Mouse (Mus musculus) adrenal gland, adult 10 weeks (tissue): ENCODE results near the gene Olfr549. TPM values are rescaled to one million over a fixed set of nuclear protein-coding genes. Genes with fewer than 3 reads are reported as not detected.

ENCODE experiments used
- polyA plus RNA-seq: library from polyadenylated mRNA; stranded (reverse); fragments of 350-450 nt; fragmentation: Illumina TruSeq; extraction: RNeasy Lipid Tissue Mini Kit (QIAGEN cat#74804); gene quantifications from one replicate; pipeline ENCODE4 v1.2.3, GENCODE M21; 2014; ENCODE audit warnings: low read depth, low replicate concordance

Gene Olfr549
- polyA plus RNA-seq, result not detected

DNA sequence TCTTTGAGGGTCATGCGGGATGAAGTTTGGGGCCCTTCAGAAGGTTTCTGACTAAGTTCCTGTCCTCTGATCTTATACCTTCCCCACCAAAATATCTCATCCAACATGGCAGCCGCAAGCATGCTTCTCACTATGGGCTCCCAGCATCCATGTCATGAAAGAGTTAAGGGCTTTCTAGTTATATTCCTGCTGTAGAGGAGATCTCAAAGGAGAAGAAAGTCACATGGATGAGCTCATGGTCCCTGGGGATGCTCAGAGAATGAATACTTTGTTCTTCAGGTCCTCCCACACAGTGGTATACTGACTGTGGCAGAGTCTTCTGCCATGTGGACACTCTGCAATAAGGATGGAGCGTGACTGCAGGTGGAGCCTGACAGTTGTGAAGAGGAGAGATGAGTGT, at the start of gene Olfr549:
TSS of gene Olfr549 (plus strand) at position 301 of the 400 bp plus-strand sequence.

GRCm38 (mm10) chr7:102534449-102534848, 15.2 kb upstream of the Olfr549 start, which contains the start of gene Olfr547:
Gene Olfr547 (plus strand): TSS chr7:102534749.

DNA sequence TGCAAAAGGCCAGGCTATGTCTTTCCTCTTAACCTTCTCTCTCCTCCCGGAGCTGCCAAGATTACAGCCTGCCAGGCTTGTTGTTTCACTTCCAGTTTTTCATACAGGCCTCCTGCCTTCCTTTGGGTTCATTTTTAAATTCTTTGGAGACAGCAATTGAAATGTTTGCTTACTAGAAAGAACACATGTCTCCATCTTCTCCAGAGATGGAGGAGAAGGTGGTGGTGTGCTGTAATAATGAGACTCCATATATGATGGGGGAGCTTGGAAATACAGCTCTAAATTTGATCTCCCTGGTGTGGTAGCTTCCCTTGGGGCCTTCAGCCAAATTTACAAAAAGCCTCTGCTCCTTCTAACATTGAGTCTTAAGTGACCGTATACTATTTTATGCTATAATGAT, 9.1 kb upstream of the Olfr549 start, which contains the start of gene Olfr548-ps1:
TSS of gene Olfr548-ps1 (plus strand) at position 301 of the 400 bp plus-strand sequence.

GRCm38 (mm10) chr7:102564999-102565997, 15.6 kb downstream of the Olfr549 start, which contains the start of gene Trim21:
Gene Trim21 (minus strand): TSS chr7:102565486.

GRCm38 (mm10) chr7:102571142-102571541, 21.5 kb downstream of the Olfr549 start, which contains the start of gene Olfr550:
Gene Olfr550 (plus strand): TSS chr7:102571442.

GRCm38 (mm10) chr7:102591786-102592185, 42.1 kb downstream of the Olfr549 start, which contains the start of gene Olfr551:
Gene Olfr551 (minus strand): TSS chr7:102591886.

DNA sequence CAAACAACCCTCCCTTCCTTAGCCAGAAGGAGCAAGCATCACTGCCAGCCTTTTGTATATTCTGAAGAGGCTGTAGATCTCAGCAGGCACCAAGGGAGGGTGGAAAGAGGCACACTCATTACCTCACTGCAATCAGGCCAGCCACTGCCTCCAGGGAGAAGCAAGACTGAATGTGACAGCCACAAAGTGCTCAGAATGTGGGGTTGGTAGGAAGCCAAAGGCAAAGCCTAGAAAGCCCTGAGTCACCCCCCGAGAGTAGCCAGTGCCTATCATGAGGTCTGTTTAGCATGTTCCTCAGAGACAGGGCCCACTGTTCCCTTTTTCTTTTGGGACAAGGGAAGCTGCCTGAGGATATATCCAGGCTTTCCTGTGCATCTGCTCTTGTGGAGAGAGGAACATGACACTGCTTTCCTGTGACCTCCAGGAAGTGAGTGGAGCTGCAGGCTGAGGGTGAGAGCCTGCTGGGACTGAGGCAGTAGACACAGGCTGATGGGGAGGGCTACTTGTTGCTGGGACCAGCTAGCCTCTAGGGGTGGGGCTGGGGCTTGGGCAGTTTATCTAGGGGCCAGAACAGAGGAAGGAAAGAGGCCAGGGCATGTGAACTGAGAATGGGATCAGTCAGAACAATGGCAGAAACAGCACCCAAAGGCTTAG, 47.8 kb downstream of the Olfr549 start, which contains the start of gene Olfr552:
TSS of gene Olfr552 (plus strand) at position 393 of the 654 bp plus-strand sequence.

Other genes starting within 250 kb of the Olfr549 start
- gene Rrm1, start 108.2 kb upstream of the Olfr549 start, polyA plus RNA-seq, result 47.2 TPM
- gene Olfr543, start 68.2 kb upstream of the Olfr549 start, polyA plus RNA-seq, result not detected
- gene Olfr544, start 61.6 kb upstream of the Olfr549 start, polyA plus RNA-seq, result not detected
- not detected for gene Olfr545, start 50.3 kb upstream of the Olfr549 start, polyA plus RNA-seq
- gene Olfr547, start 15.1 kb upstream of the Olfr549 start, polyA plus RNA-seq, result not detected
- not detected for gene Olfr548-ps1, start 9.0 kb upstream of the Olfr549 start, polyA plus RNA-seq
- 17.0 TPM for gene Trim21, start 15.6 kb downstream of the Olfr549 start, polyA plus RNA-seq
- not detected for gene Olfr550, start 21.6 kb downstream of the Olfr549 start, polyA plus RNA-seq
- gene Olfr551, start 42.0 kb downstream of the Olfr549 start, polyA plus RNA-seq, result not detected
- not detected for gene Olfr552, start 47.9 kb downstream of the Olfr549 start, polyA plus RNA-seq
- not detected for gene Olfr553, start 68.3 kb downstream of the Olfr549 start, polyA plus RNA-seq
- not detected for gene Olfr554, start 88.6 kb downstream of the Olfr549 start, polyA plus RNA-seq
- gene Olfr555, start 109.0 kb downstream of the Olfr549 start, polyA plus RNA-seq, result not detected
- gene Olfr556, start 115.0 kb downstream of the Olfr549 start, polyA plus RNA-seq, result not detected
- 8.5 TPM for gene Trim68, start 137.5 kb downstream of the Olfr549 start, polyA plus RNA-seq
- gene Olfr557, start 146.0 kb downstream of the Olfr549 start, polyA plus RNA-seq, result not detected
- 2.6 TPM for gene Olfr558, start 152.3 kb downstream of the Olfr549 start, polyA plus RNA-seq
- gene Olfr33, start 169.2 kb downstream of the Olfr549 start, polyA plus RNA-seq, result not detected
- gene Olfr559, start 177.6 kb downstream of the Olfr549 start, polyA plus RNA-seq, result not detected
- gene Olfr560, start 209.5 kb downstream of the Olfr549 start, polyA plus RNA-seq, result not detected
- 0.52 TPM for gene Olfr78, start 209.6 kb downstream of the Olfr549 start, polyA plus RNA-seq
- gene Olfr561, start 221.4 kb downstream of the Olfr549 start, polyA plus RNA-seq, result not detected